Mouse (Mus musculus): ENCODE measurements around the gene Nudt4. TPM values are rescaled to one million over a fixed set of nuclear protein-coding genes. Genes with fewer than 3 reads are reported as not detected.

The Nudt4 gene
- total and polyA plus RNA-seq, 2 experiments from 2014 or later, result 58.5 to 65.9 TPM

GRCm38 (mm10) chr10:95532916-95533315, 31.0 kb downstream of the Nudt4 start:
- WGBS, result 95% methylated on average over 5 of the region's 5 CpGs

GRCm38 (mm10) chr10:95530551-95531121, 33.3 kb downstream of the Nudt4 start:
- DNase-seq (ENCODE audit: low spot score) (no peak), ATAC-seq (ENCODE audit: low FRiP score) (no peak)
- H3K36me3 ChIP-seq (ENCODE audit: insufficient read depth, low read length), result no peaks in the 10 kb centered on the region
- no peaks in the 10 kb centered on the region for H3K9me3 ChIP-seq (ENCODE audit: low read length)
- 61% methylated on average over 2 of the region's 2 CpGs for WGBS
- no peaks in the 10 kb centered on the region for H3K27me3 ChIP-seq (ENCODE audit: insufficient read depth, low read length)
- H3K4me1 ChIP-seq (ENCODE audit: insufficient read depth, low read length), result no peaks in the 10 kb centered on the region
- no peak overlapping the region for H3K4me3 ChIP-seq (ENCODE audit: low read depth, low read length)
- TF ChIP-seq CTCF (IDR thresholded peaks at IDR 0.05), result no peak
- H3K27ac ChIP-seq (ENCODE audit: low read depth, low read length), result no peak overlapping the region
- no peak overlapping the region for H3K4me2 ChIP-seq (ENCODE audit: low read depth, low read length, poor library complexity, severe bottlenecking)
- no peak overlapping the region for H3K9ac ChIP-seq (replicated peaks; ENCODE audit: low read length, poor library complexity, severe bottlenecking)

More at GRCm38 (mm10) chr10:95532916-95533315, 31.0 kb downstream of the Nudt4 start:
- Histone ChIP-seq H3K4me3 (ENCODE audit: low read depth, low read length) (no peak overlapping the region), H3K36me3 (ENCODE audit: insufficient read depth, low read length) (no peaks in the 10 kb centered on the region), H3K27ac (ENCODE audit: low read depth, low read length) (no peak overlapping the region), H3K9me3 (ENCODE audit: low read length) (no peaks in the 10 kb centered on the region), H3K9ac (replicated peaks; ENCODE audit: low read length, poor library complexity, severe bottlenecking) (no peak overlapping the region), H3K4me1 (ENCODE audit: insufficient read depth, low read length) (no peaks in the 10 kb centered on the region), H3K4me2 (ENCODE audit: low read depth, low read length, poor library complexity, severe bottlenecking) (no peak overlapping the region), H3K27me3 (ENCODE audit: insufficient read depth, low read length) (no peaks in the 10 kb centered on the region)
- ATAC-seq (ENCODE audit: low FRiP score) (no peak), DNase-seq (ENCODE audit: low spot score) (no peak)
- no peak for TF ChIP-seq CTCF (IDR thresholded peaks at IDR 0.05)

GRCm38 (mm10) chr10:95526495-95527122, 37.3 kb downstream of the Nudt4 start:
- Histone ChIP-seq H3K4me2 (ENCODE audit: low read depth, low read length, poor library complexity, severe bottlenecking) (no peak overlapping the region), H3K4me3 (ENCODE audit: low read depth, low read length) (no peak overlapping the region), H3K27ac (ENCODE audit: low read depth, low read length) (no peak overlapping the region), H3K9me3 (ENCODE audit: low read length) (no peaks in the 10 kb centered on the region), H3K27me3 (ENCODE audit: insufficient read depth, low read length) (no peaks in the 10 kb centered on the region), H3K4me1 (ENCODE audit: insufficient read depth, low read length) (no peaks in the 10 kb centered on the region), H3K36me3 (ENCODE audit: insufficient read depth, low read length) (no peaks in the 10 kb centered on the region), H3K9ac (replicated peaks; ENCODE audit: low read length, poor library complexity, severe bottlenecking) (no peak overlapping the region)
- ATAC-seq (ENCODE audit: low FRiP score) (no peak), DNase-seq (ENCODE audit: low spot score) (no peak)
- TF ChIP-seq CTCF (IDR thresholded peaks at IDR 0.05), result no peak
- WGBS, result 76% methylated on average over 5 of the region's 5 CpGs

DNA sequence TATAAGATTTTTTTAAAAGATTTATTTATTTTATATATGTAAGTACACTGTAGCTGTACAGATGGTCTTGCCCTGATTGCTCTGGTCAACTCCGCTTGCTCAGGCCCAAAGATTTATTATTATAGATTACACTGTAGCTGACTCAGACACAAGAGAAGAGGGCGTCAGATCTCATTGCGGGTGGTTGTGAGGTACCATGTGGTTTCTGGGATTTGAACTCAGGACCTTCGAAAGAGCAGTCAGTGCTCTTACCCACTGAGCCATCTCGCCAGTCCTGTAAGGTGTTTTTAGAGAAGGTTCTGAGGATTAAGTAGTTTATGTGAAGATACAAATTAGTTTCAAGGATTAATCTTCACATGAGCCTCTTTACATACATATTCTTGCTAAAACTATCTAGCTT, 38.1 kb downstream of the Nudt4 start:
- no peak overlapping the region for H3K9ac ChIP-seq (replicated peaks; ENCODE audit: low read length, poor library complexity, severe bottlenecking)
- WGBS, result 98% methylated on average over 5 of the region's 5 CpGs

DNA sequence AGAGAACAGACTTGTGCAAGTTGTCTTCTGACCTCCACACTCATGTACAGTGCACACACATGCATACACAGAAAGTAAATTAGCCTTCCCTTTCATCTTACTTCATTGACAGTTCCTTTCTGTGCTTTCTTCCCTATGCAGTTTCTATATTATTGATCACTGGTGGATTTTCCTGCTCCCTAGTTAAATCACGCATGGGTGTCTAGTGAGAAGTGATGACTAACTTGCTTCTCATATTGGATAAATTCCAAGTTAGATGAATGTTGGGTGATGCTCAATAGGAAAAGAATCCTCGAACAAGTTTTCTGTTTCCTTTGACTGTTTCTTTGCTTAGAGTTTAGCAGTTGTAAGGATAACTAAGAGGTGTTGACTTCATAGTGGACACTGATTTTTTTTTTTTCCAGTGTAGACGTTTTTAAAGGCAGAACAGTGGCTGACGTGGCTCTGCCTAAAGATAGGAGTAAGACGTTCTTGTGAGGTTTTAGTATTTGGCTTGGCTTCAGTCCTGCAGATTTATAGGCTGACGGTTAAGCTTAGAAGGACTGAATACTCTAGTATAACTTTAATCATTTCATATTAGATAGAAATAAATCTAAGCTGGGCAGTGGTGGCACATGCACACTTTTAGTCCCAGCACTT, 38.8 kb downstream of the Nudt4 start:
- Histone ChIP-seq H3K9me3 (ENCODE audit: low read length) (no peaks in the 10 kb centered on the region), H3K27me3 (ENCODE audit: insufficient read depth, low read length) (no peaks in the 10 kb centered on the region), H3K4me3 (ENCODE audit: low read depth, low read length) (no peak overlapping the region), H3K36me3 (ENCODE audit: insufficient read depth, low read length) (no peaks in the 10 kb centered on the region), H3K4me2 (ENCODE audit: low read depth, low read length, poor library complexity, severe bottlenecking) (no peak overlapping the region), H3K9ac (replicated peaks; ENCODE audit: low read length, poor library complexity, severe bottlenecking) (no peak overlapping the region), H3K27ac (ENCODE audit: low read depth, low read length) (no peak overlapping the region), H3K4me1 (ENCODE audit: insufficient read depth, low read length) (no peaks in the 10 kb centered on the region)
- ATAC-seq (ENCODE audit: low FRiP score) (no peak), DNase-seq (ENCODE audit: low spot score) (no peak)
- TF ChIP-seq CTCF (IDR thresholded peaks at IDR 0.05), result no peak
- 86% methylated on average over 6 of the region's 6 CpGs for WGBS

More for the DNA sequence above, 38.1 kb downstream of the Nudt4 start:
- ATAC-seq (ENCODE audit: low FRiP score), result no peak
- H3K36me3 ChIP-seq (ENCODE audit: insufficient read depth, low read length), result no peaks in the 10 kb centered on the region
- H3K27ac ChIP-seq (ENCODE audit: low read depth, low read length), result no peak overlapping the region
- H3K4me1 ChIP-seq (ENCODE audit: insufficient read depth, low read length), result no peaks in the 10 kb centered on the region
- H3K9me3 ChIP-seq (ENCODE audit: low read length), result no peaks in the 10 kb centered on the region
- TF ChIP-seq CTCF (IDR thresholded peaks at IDR 0.05), result no peak
- no peak overlapping the region for H3K4me3 ChIP-seq (ENCODE audit: low read depth, low read length)
- no peak for DNase-seq (ENCODE audit: low spot score)
- no peaks in the 10 kb centered on the region for H3K27me3 ChIP-seq (ENCODE audit: insufficient read depth, low read length)
- no peak overlapping the region for H3K4me2 ChIP-seq (ENCODE audit: low read depth, low read length, poor library complexity, severe bottlenecking)

DNA sequence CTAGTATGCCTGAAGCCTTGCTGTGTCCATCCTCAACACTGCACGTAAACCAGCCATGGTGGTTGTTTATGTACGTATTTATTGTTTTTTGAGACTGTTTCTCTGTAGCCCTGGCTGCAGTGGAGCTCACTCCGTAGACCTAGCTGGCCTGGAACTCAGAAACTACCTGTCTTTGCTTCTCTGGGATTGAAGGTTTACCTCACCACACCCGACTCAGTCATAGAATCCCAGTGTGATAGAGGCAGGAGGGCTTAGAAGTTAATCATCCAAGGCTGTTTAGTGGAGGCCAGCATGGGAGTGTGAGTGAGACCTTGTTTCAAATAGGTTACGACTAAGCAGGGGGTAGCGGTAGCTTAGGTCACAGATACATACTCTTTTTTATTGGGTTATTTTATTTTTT, 46.3 kb downstream of the Nudt4 start:
- Histone ChIP-seq H3K27ac (ENCODE audit: low read depth, low read length) (no peak overlapping the region), H3K9me3 (ENCODE audit: low read length) (no peaks in the 10 kb centered on the region), H3K36me3 (ENCODE audit: insufficient read depth, low read length) (no peaks in the 10 kb centered on the region), H3K4me2 (ENCODE audit: low read depth, low read length, poor library complexity, severe bottlenecking) (no peak overlapping the region), H3K27me3 (ENCODE audit: insufficient read depth, low read length) (no peaks in the 10 kb centered on the region), H3K9ac (replicated peaks; ENCODE audit: low read length, poor library complexity, severe bottlenecking) (no peak overlapping the region), H3K4me3 (ENCODE audit: low read depth, low read length) (no peak overlapping the region), H3K4me1 (ENCODE audit: insufficient read depth, low read length) (0 out of 2 replicates have a peak, but pooled peaks cover 2% of the 10 kb centered on the region)
- ATAC-seq (ENCODE audit: low FRiP score), result no peak
- WGBS, result 95% methylated on average over 6 of the region's 6 CpGs
- DNase-seq (ENCODE audit: low spot score), result no peak
- no peak for TF ChIP-seq CTCF (IDR thresholded peaks at IDR 0.05)

All from midbrain, postnatal 0 days (tissue).